Mouse (Mus musculus): ENCODE data around the gene Gse1. TPM values are rescaled to one million over a fixed set of nuclear protein-coding genes. Genes with fewer than 3 reads are reported as not detected.
A peak's percentile ranks its signal among the peaks of the same experiment; 100 is the strongest.

Gene Gse1
- polyA plus RNA-seq, 1 experiment from 2014 or later, result 23.9 TPM

DNA sequence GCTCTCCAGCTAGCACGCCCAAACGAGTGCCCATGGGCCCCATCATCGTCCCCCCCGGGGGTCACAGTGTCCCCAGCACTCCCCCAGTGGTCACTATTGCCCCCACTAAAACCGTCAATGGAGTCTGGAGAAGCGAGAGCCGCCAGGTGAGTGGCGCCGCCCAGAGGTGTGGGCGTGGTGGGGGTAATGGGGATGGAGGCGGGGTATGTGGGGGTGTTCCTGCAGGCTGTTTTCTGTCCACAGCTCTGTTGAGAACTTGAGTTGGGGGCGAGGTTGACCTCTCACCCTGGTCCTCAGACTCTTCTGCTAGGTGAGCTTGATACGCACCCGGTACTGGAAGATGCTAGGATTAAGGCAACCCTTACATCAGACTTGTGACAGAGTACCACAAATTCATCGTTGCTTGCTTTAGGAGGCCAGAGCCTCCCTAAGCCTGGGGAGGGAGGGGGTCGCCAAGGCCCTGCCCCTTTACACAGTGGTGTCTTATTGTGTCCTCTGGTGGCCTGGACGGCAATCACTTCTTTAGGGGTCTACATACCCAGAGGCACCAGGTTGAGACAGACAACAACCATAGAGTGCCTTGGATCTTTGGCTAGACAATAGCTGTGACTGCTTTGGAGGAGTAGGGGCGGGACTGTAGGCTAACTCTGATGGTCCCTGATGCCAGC, 334.6 kb downstream of the Gse1 start:
- no peaks in the 10 kb centered on the region for H3K27me3 ChIP-seq (ENCODE audit: control insufficient read depth, insufficient read depth, low read length)
- ATAC-seq (ENCODE audit: low FRiP score) (no peak), DNase-seq (ENCODE audit: low spot score) (no peak)
- WGBS, result 81% methylated on average over 18 of the region's 18 CpGs
- H3K9ac ChIP-seq, result no peak overlapping the region
- no peak overlapping the region for H3K4me2 ChIP-seq (replicated peaks)
- H3K9me3 ChIP-seq (ENCODE audit: control insufficient read depth, low read length), result no peaks in the 10 kb centered on the region
- H3K4me3 ChIP-seq (replicated peaks; ENCODE audit: low read length), result no peak overlapping the region
- peaks cover 83% of the 10 kb centered on the region for H3K4me1 ChIP-seq (replicated peaks; ENCODE audit: control insufficient read depth, insufficient read depth, low read length)
- peak overlapping the region; percentile 64 for H3K27ac ChIP-seq
- peaks cover 18% of the 10 kb centered on the region for H3K36me3 ChIP-seq (replicated peaks; ENCODE audit: control insufficient read depth, insufficient read depth)

DNA sequence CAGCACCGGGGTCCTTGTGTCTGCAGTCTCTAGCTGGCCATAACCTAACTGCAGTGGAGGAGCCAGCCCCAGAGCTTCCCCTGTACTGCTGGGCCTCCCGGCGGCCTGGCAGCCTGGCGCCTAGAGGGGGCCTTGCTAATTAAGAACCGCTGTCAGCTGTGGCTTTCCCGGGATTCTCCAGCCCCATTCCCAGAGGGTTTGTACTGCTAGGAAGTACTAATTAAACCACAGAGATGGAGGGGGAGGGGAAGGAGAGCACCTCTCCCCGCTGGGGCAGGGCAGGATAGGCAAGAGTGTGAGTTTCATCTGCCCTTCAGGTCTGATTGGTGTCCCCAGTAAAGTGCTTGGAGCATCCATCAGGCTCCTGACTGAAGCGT, 335.1 kb downstream of the Gse1 start:
- peak overlapping the region; percentile 64 for H3K27ac ChIP-seq
- H3K9ac ChIP-seq, result no peak overlapping the region
- no peaks in the 10 kb centered on the region for H3K27me3 ChIP-seq (ENCODE audit: control insufficient read depth, insufficient read depth, low read length)
- H3K4me2 ChIP-seq (replicated peaks), result no peak overlapping the region
- 9% methylated on average over 8 of the region's 8 CpGs for WGBS
- no peak; the same call in 1 of the 2 replicates for ATAC-seq (ENCODE audit: low FRiP score)
- peaks cover 79% of the 10 kb centered on the region for H3K4me1 ChIP-seq (replicated peaks; ENCODE audit: control insufficient read depth, insufficient read depth, low read length)
- H3K9me3 ChIP-seq (ENCODE audit: control insufficient read depth, low read length), result no peaks in the 10 kb centered on the region
- no peak overlapping the region for H3K4me3 ChIP-seq (replicated peaks; ENCODE audit: low read length)
- DNase-seq (ENCODE audit: low spot score), result peak; percentile 62
- peaks cover 23% of the 10 kb centered on the region for H3K36me3 ChIP-seq (replicated peaks; ENCODE audit: control insufficient read depth, insufficient read depth)

- Histone ChIP-seq H3K9ac (0 out of 2 replicates have a peak overlapping the region, but pooled peaks have one; percentile 26), H3K27ac (peak overlapping the region; percentile 64), H3K4me2 (replicated peaks) (peak overlapping the region; percentile 23), H3K36me3 (replicated peaks; ENCODE audit: control insufficient read depth, insufficient read depth) (peaks cover 31% of the 10 kb centered on the region), H3K4me1 (replicated peaks; ENCODE audit: control insufficient read depth, insufficient read depth, low read length) (peaks cover 71% of the 10 kb centered on the region), H3K4me3 (replicated peaks; ENCODE audit: low read length) (no peak overlapping the region), H3K9me3 (ENCODE audit: control insufficient read depth, low read length) (no peaks in the 10 kb centered on the region), H3K27me3 (ENCODE audit: control insufficient read depth, insufficient read depth, low read length) (no peaks in the 10 kb centered on the region)
- WGBS, result 13% methylated on average over 20 of the region's 20 CpGs
- DNase-seq (ENCODE audit: low spot score) (peak; percentile 79), ATAC-seq (ENCODE audit: low FRiP score) (peak; percentile 44; the same call in 1 of the 2 replicates)
These were observed 335.9 kb downstream of the Gse1 start for GRCm38 (mm10) chr8:120563851-120564837.

DNA sequence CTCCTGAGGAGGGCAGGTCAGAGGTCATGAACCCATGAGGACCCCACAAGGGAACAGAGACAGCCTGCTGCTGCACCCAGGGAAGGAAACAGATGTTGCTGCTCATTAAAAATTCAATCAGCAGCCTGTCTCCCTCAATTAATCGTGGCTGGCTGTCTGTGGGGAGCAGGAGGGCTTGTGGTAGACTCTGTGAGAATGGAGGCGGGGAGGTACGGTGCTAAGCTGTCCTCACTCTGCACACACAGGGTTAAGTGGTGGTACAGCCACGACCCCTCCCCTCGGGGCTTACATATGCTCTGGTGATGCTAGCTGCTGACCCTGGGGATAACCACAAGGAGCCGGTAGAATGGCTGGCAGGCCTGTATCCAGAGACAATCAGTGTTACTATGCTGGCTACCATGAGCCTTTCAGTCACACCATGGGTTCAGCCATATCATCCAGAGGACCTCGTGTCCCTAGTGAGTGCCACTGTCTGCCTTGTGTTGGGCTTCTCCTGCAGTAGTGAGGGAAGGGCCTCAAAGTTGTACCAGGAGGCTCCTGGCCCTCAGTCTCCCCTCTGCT, 337.0 kb downstream of the Gse1 start:
- 11% methylated on average over 7 of the region's 7 CpGs for WGBS

GRCm38 (mm10) chr8:120566681-120567080, 338.4 kb downstream of the Gse1 start:
- H3K27ac ChIP-seq, result no peak overlapping the region
- DNase-seq (ENCODE audit: low spot score) (no peak), ATAC-seq (ENCODE audit: low FRiP score) (no peak)
- peaks cover 49% of the 10 kb centered on the region for H3K4me1 ChIP-seq (replicated peaks; ENCODE audit: control insufficient read depth, insufficient read depth, low read length)
- no peaks in the 10 kb centered on the region for H3K9me3 ChIP-seq (ENCODE audit: control insufficient read depth, low read length)
- H3K4me2 ChIP-seq (replicated peaks), result no peak overlapping the region
- H3K36me3 ChIP-seq (replicated peaks; ENCODE audit: control insufficient read depth, insufficient read depth), result peaks cover 55% of the 10 kb centered on the region
- H3K4me3 ChIP-seq (replicated peaks; ENCODE audit: low read length), result no peak overlapping the region
- 75% methylated on average over 8 of the region's 8 CpGs for WGBS
- no peaks in the 10 kb centered on the region for H3K27me3 ChIP-seq (ENCODE audit: control insufficient read depth, insufficient read depth, low read length)
- H3K9ac ChIP-seq, result no peak overlapping the region

More for the DNA sequence above, 337.0 kb downstream of the Gse1 start:
- no peaks in the 10 kb centered on the region for H3K9me3 ChIP-seq (ENCODE audit: control insufficient read depth, low read length)
- no peaks in the 10 kb centered on the region for H3K27me3 ChIP-seq (ENCODE audit: control insufficient read depth, insufficient read depth, low read length)
- no peak overlapping the region for H3K4me3 ChIP-seq (replicated peaks; ENCODE audit: low read length)
- no peak overlapping the region for H3K4me2 ChIP-seq (replicated peaks)
- peaks cover 60% of the 10 kb centered on the region for H3K4me1 ChIP-seq (replicated peaks; ENCODE audit: control insufficient read depth, insufficient read depth, low read length)
- peak overlapping the region; percentile 28; the same call in 1 of the 2 replicates for H3K9ac ChIP-seq
- peak overlapping the region; percentile 64 for H3K27ac ChIP-seq
- DNase-seq (ENCODE audit: low spot score), result no peak
- H3K36me3 ChIP-seq (replicated peaks; ENCODE audit: control insufficient read depth, insufficient read depth), result peaks cover 41% of the 10 kb centered on the region
- no peak; the same call in 1 of the 2 replicates for ATAC-seq (ENCODE audit: low FRiP score)

DNA sequence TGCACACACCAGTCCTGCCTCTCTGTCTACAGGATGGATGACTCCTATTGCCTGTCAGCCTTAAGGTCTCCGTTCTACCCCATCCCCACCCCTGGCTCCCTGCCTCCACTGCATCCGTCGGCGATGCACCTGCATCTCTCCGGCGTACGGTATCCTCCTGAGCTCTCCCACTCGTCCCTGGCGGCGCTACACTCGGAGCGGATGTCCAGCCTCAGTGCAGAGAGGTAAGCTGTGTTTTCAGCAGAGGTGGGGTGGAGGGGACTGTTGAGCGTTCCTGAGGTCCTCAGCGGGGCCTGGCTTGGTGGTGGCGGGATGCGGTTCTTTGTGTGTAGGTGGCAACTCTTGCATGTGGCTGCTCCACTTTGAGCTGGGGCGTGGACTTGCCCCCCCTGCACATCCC, 339.5 kb downstream of the Gse1 start:
- 96% methylated on average over 17 of the region's 17 CpGs for WGBS
- Histone ChIP-seq H3K27ac (no peak overlapping the region), H3K4me2 (replicated peaks) (no peak overlapping the region), H3K9me3 (ENCODE audit: control insufficient read depth, low read length) (no peaks in the 10 kb centered on the region), H3K27me3 (ENCODE audit: control insufficient read depth, insufficient read depth, low read length) (no peaks in the 10 kb centered on the region), H3K9ac (no peak overlapping the region), H3K4me3 (replicated peaks; ENCODE audit: low read length) (no peak overlapping the region), H3K4me1 (replicated peaks; ENCODE audit: control insufficient read depth, insufficient read depth, low read length) (peaks cover 39% of the 10 kb centered on the region), H3K36me3 (replicated peaks; ENCODE audit: control insufficient read depth, insufficient read depth) (peaks cover 66% of the 10 kb centered on the region)
- DNase-seq (ENCODE audit: low spot score) (no peak), ATAC-seq (ENCODE audit: low FRiP score) (no peak)

GRCm38 (mm10) chr8:120568164-120568798, 340.0 kb downstream of the Gse1 start:
- no peaks in the 10 kb centered on the region for H3K27me3 ChIP-seq (ENCODE audit: control insufficient read depth, insufficient read depth, low read length)
- 96% methylated on average over 37 of the region's 37 CpGs for WGBS
- peaks cover 71% of the 10 kb centered on the region for H3K36me3 ChIP-seq (replicated peaks; ENCODE audit: control insufficient read depth, insufficient read depth)
- H3K9me3 ChIP-seq (ENCODE audit: control insufficient read depth, low read length), result no peaks in the 10 kb centered on the region
- no peak overlapping the region for H3K9ac ChIP-seq
- DNase-seq (ENCODE audit: low spot score) (no peak), ATAC-seq (ENCODE audit: low FRiP score) (no peak)
- no peak overlapping the region for H3K4me2 ChIP-seq (replicated peaks)
- no peak overlapping the region for H3K4me3 ChIP-seq (replicated peaks; ENCODE audit: low read length)
- no peak overlapping the region for H3K27ac ChIP-seq
- peaks cover 34% of the 10 kb centered on the region for H3K4me1 ChIP-seq (replicated peaks; ENCODE audit: control insufficient read depth, insufficient read depth, low read length)

GRCm38 (mm10) chr8:120569123-120569522, 340.9 kb downstream of the Gse1 start:
- Histone ChIP-seq H3K27ac (no peak overlapping the region), H3K36me3 (replicated peaks; ENCODE audit: control insufficient read depth, insufficient read depth) (peaks cover 80% of the 10 kb centered on the region), H3K4me3 (replicated peaks; ENCODE audit: low read length) (no peak overlapping the region), H3K9ac (no peak overlapping the region), H3K4me2 (replicated peaks) (no peak overlapping the region), H3K9me3 (ENCODE audit: control insufficient read depth, low read length) (no peaks in the 10 kb centered on the region), H3K4me1 (replicated peaks; ENCODE audit: control insufficient read depth, insufficient read depth, low read length) (peaks cover 25% of the 10 kb centered on the region), H3K27me3 (ENCODE audit: control insufficient read depth, insufficient read depth, low read length) (no peaks in the 10 kb centered on the region)
- ATAC-seq (ENCODE audit: low FRiP score), result no peak
- WGBS, result 97% methylated on average over 14 of the region's 17 CpGs
- no peak for DNase-seq (ENCODE audit: low spot score)
